11 mouse cellular contexts compared by ENCODE assay signal in the genomic region with DNA sequence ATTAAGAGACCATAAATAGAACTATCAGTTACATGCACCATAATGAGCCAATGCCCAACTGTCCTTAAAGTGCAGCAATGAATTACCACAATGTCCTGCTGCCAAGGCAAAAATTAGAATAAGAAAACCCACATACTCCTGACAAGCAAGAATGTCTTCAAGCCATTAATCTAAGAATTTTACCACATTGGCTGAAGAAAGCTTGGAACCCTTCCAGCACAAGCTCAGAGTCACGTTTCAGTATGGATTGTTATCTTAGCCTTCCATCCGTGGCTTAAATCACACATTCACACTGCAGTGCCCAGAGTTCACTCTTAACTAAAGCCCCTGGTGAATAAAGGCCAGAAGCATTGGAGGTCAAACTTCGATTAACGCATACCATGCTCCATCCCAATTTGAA.
DNase-seq lines count a peak whose midpoint lies in the region; ATAC-seq and TF ChIP-seq lines count a peak whose summit lies in the region.
"Had no signal": no experiment of that assay in that cellular context is flagged by ENCODE, and none has a peak within 500 bp of the region (broad histone marks: within the 10 kb centered on the region; RNA-seq: fewer than 3 reads in every experiment).

No protein-coding gene starts in this region.

- no peak for ATAC-seq in embryonic facial prominence, embryonic 12.5 days (ENCODE audit: insufficient number of reproducible peaks, insufficient read depth, low FRiP score, low TSS enrichment)
- ATAC-seq in limb, embryonic 14.5 days (ENCODE audit: low FRiP score, low read depth): no peak
- ATAC-seq in forebrain, embryonic 14.5 days: peak; percentile 10; the same call in 1 of the 2 replicates

- 0 out of 2 replicates have a peak, but pooled peaks cover 4% of the 10 kb centered on the region for H3K4me1 ChIP-seq in embryonic facial prominence, embryonic 12.5 days
- H3K4me1 ChIP-seq in embryonic facial prominence, embryonic 10.5 days: peaks cover 6% of the 10 kb centered on the region
- peaks cover 13% of the 10 kb centered on the region for H3K4me1 ChIP-seq in limb, embryonic 14.5 days (ENCODE audit: control insufficient read depth, insufficient read depth, low read length)
- H3K4me1 ChIP-seq in limb, embryonic 10.5 days: peaks cover 18% of the 10 kb centered on the region
- peaks cover 13% of the 10 kb centered on the region for H3K4me1 ChIP-seq in forebrain, embryonic 14.5 days (ENCODE audit: control insufficient read depth, insufficient read depth, low read length)
- H3K4me1 ChIP-seq: liver, embryonic 15.5 days had no signal

- H3K4me2 ChIP-seq in embryonic facial prominence, embryonic 12.5 days (replicated peaks): no peak overlapping the region
- H3K4me2 ChIP-seq in limb, embryonic 14.5 days (replicated peaks; ENCODE audit: low read depth, low read length, severe bottlenecking): no peak overlapping the region
- H3K4me2 ChIP-seq in forebrain, embryonic 14.5 days (ENCODE audit: low read length): no peak overlapping the region
- H3K4me2 ChIP-seq: liver, embryonic 15.5 days had no signal

- H3K4me3 ChIP-seq in embryonic facial prominence, embryonic 12.5 days: no peak overlapping the region
- H3K4me3 ChIP-seq in embryonic facial prominence, embryonic 10.5 days: no peak overlapping the region
- H3K4me3 ChIP-seq in limb, embryonic 14.5 days (replicated peaks; ENCODE audit: low read length): no peak overlapping the region
- no peak overlapping the region for H3K4me3 ChIP-seq in limb, embryonic 10.5 days
- no peak overlapping the region for H3K4me3 ChIP-seq in forebrain, embryonic 14.5 days (ENCODE audit: low read depth, low read length)
- H3K4me3 ChIP-seq: liver, embryonic 15.5 days had no signal

- TF ChIP-seq POLR2A in limb, embryonic 14.5 days (IDR thresholded peaks at IDR 0.05; ENCODE audit: borderline replicate concordance, extremely low read depth, insufficient read depth, insufficient read length): no peak

- no peaks in the 10 kb centered on the region for H3K9me3 ChIP-seq in embryonic facial prominence, embryonic 12.5 days
- H3K9me3 ChIP-seq in embryonic facial prominence, embryonic 10.5 days: no peaks in the 10 kb centered on the region
- no peaks in the 10 kb centered on the region for H3K9me3 ChIP-seq in limb, embryonic 14.5 days (ENCODE audit: control insufficient read depth, low read length)
- H3K9me3 ChIP-seq in limb, embryonic 10.5 days (replicated peaks): no peaks in the 10 kb centered on the region
- no peaks in the 10 kb centered on the region for H3K9me3 ChIP-seq in forebrain, embryonic 14.5 days (replicated peaks; ENCODE audit: control insufficient read depth, low read length)
- H3K9me3 ChIP-seq: G1E; liver, embryonic 15.5 days had no signal

- H3K9ac ChIP-seq in embryonic facial prominence, embryonic 12.5 days: no peak overlapping the region
- H3K9ac ChIP-seq in limb, embryonic 14.5 days (ENCODE audit: low read depth, low read length, severe bottlenecking): no peak overlapping the region
- H3K9ac ChIP-seq in forebrain, embryonic 14.5 days (ENCODE audit: low read length): no peak overlapping the region
- H3K9ac ChIP-seq: liver, embryonic 15.5 days had no signal

- DNase-seq in embryonic facial prominence, embryonic 10.5 days (ENCODE audit: low spot score): no peak
- peak; percentile 29 for DNase-seq in limb, embryonic 14.5 days (ENCODE audit: low spot score)
- no peak for DNase-seq in limb, embryonic 10.5 days (ENCODE audit: low spot score)
- peak; percentile 51 for DNase-seq in forebrain, embryonic 14.5 days (ENCODE audit: low spot score)
- DNase-seq in mesoderm, embryonic 11.5 days (ENCODE audit: low read depth, low spot score): peak; percentile 53
- no peak for DNase-seq in T-cell, adult 2 months (ENCODE audit: low spot score)
- DNase-seq in spleen, postnatal 36 days (ENCODE audit: low spot score in 2 of 2): no peak
- DNase-seq: cerebellum, adult 9-11 months had no signal

- 37% methylated on average over 4 of the region's 4 CpGs for WGBS in embryonic facial prominence, embryonic 12.5 days
- 48% methylated on average over 4 of the region's 4 CpGs for WGBS in embryonic facial prominence, embryonic 10.5 days
- 30% methylated on average over 4 of the region's 4 CpGs for WGBS in limb, embryonic 14.5 days
- 68% methylated on average over 4 of the region's 4 CpGs for WGBS in limb, embryonic 10.5 days
- 51% methylated on average over 4 of the region's 4 CpGs for WGBS in forebrain, embryonic 14.5 days

- H3K27ac ChIP-seq in embryonic facial prominence, embryonic 12.5 days: 0 out of 2 replicates have a peak overlapping the region, but pooled peaks have one; percentile 50
- H3K27ac ChIP-seq in embryonic facial prominence, embryonic 10.5 days (replicated peaks): no peak overlapping the region
- H3K27ac ChIP-seq in limb, embryonic 14.5 days (replicated peaks; ENCODE audit: low read depth, low read length): no peak overlapping the region
- H3K27ac ChIP-seq in limb, embryonic 10.5 days: no peak overlapping the region
- H3K27ac ChIP-seq in forebrain, embryonic 14.5 days (ENCODE audit: low read depth, low read length): 0 out of 2 replicates have a peak overlapping the region, but pooled peaks have one; percentile 22
- H3K27ac ChIP-seq: liver, embryonic 15.5 days had no signal

- no peaks in the 10 kb centered on the region for H3K36me3 ChIP-seq in embryonic facial prominence, embryonic 12.5 days
- H3K36me3 ChIP-seq in embryonic facial prominence, embryonic 10.5 days (replicated peaks): no peaks in the 10 kb centered on the region
- H3K36me3 ChIP-seq in limb, embryonic 14.5 days (ENCODE audit: control insufficient read depth, insufficient read depth, low read length): no peaks in the 10 kb centered on the region
- H3K36me3 ChIP-seq in limb, embryonic 10.5 days: no peaks in the 10 kb centered on the region
- H3K36me3 ChIP-seq in forebrain, embryonic 14.5 days (ENCODE audit: control insufficient read depth, insufficient read depth, low read length): no peaks in the 10 kb centered on the region
- H3K36me3 ChIP-seq: G1E; liver, embryonic 15.5 days had no signal

- no peaks in the 10 kb centered on the region for H3K27me3 ChIP-seq in embryonic facial prominence, embryonic 12.5 days
- no peaks in the 10 kb centered on the region for H3K27me3 ChIP-seq in embryonic facial prominence, embryonic 10.5 days (replicated peaks; ENCODE audit: low read depth, poor library complexity, severe bottlenecking)
- H3K27me3 ChIP-seq in limb, embryonic 14.5 days (ENCODE audit: control insufficient read depth, insufficient read depth, low read length): no peaks in the 10 kb centered on the region
- no peaks in the 10 kb centered on the region for H3K27me3 ChIP-seq in limb, embryonic 10.5 days (ENCODE audit: low read depth, poor library complexity, severe bottlenecking)
- no peaks in the 10 kb centered on the region for H3K27me3 ChIP-seq in forebrain, embryonic 14.5 days (replicated peaks; ENCODE audit: control insufficient read depth, insufficient read depth, low read length)
- H3K27me3 ChIP-seq: liver, embryonic 15.5 days had no signal

Comparison
In these comparisons a context has a peak if more than half of its experiments do, and no peak if none do; other contexts are left out.
1. H3K27ac ChIP-seq: peak in embryonic facial prominence, embryonic 12.5 days (single experiment) and forebrain, embryonic 14.5 days (single experiment); none in embryonic facial prominence, embryonic 10.5 days (single experiment), limb, embryonic 14.5 days (single experiment) and limb, embryonic 10.5 days (single experiment).
2. DNase-seq: peak in limb, embryonic 14.5 days (single experiment), forebrain, embryonic 14.5 days (single experiment) and mesoderm, embryonic 11.5 days (single experiment); none in embryonic facial prominence, embryonic 10.5 days (single experiment), limb, embryonic 10.5 days (single experiment), T-cell, adult 2 months (single experiment) and spleen, postnatal 36 days (0 of 2).